Mouse (Mus musculus): Measurements from ENCODE around the gene Pld5.

GRCm38 (mm10) chr1:176210803-176211202 lies 64.3 kb downstream of the Pld5 start:
- TF ChIP-seq CTCF (IDR thresholded peaks at IDR 0.05; ENCODE audit: low read depth) (no peak), EP300 (IDR thresholded peaks at IDR 0.05; ENCODE audit: low read depth) (no peak)
